Mouse (Mus musculus) kidney, adult 2 months (tissue): Measurements from ENCODE around the gene Srrm4.

Experiments used
- CTCF ChIP-seq: fragments of 200-500 bp; conservative IDR thresholded peaks from 2 replicates; pipeline ENCODE4 v1.5.1; 2011; ENCODE audit warnings: low read depth, mild to moderate bottlenecking, control low read depth, low read length, moderate library complexity, mixed read lengths; ENCODE audit not compliant: insufficient read depth, insufficient read length
- POLR2A ChIP-seq: fragments of 200-500 bp; IDR thresholded peaks from one replicate; pipeline ENCODE4 v1.6.1; 2011; ENCODE audit warnings: low read depth, low read length, control low read depth

GRCm38 (mm10) chr5:116485069-116485468 lies 106.5 kb downstream of the Srrm4 start:
- TF ChIP-seq POLR2A (no peak), CTCF (no peak)
